Comparison of ENCODE assay signal across 8 mouse cellular contexts in the genomic region with DNA sequence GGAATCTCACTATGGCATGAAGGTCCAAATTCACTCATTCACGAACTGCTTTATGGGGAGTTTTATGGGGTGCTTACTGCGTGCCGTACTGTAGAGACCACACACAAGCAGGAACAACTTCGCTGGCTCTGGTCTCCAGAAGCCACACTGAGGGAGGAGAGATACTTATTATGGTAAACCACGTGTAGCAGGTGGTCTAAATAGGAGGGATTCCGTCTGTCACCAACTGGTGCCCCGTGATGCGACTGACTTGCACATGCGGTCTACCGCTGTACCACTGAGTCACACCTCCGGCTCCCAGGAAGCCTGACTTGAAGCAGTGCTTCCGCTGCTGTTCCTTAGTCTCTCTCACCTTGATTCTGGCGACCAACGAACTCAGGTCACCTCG. TPM values are rescaled to one million over a fixed set of nuclear protein-coding genes. Genes with fewer than 3 reads are reported as not detected.
DNase-seq lines count a peak whose midpoint lies in the region; ATAC-seq and TF ChIP-seq lines count a peak whose summit lies in the region.

No protein-coding gene starts in this region.

- WGBS in limb, embryonic 14.5 days, result 3% methylated on average over 15 of the region's 15 CpGs
- WGBS in midbrain, postnatal 0 days, result 1% methylated on average over 15 of the region's 15 CpGs

- peak; percentile 42 for DNase-seq in layer of hippocampus, adult 9-11 months
- no peak for DNase-seq in layer of hippocampus, postnatal 36 days
- DNase-seq in frontal cortex, postnatal 10 days (ENCODE audit: low spot score in 2 of 2), result peak; percentile 27 to 30
- DNase-seq in limb, embryonic 14.5 days (ENCODE audit: low spot score), result no peak
- DNase-seq in midbrain, postnatal 0 days (ENCODE audit: low spot score), result no peak
- peak; percentile 55 for DNase-seq in thymus, postnatal 14 days
- no peak for DNase-seq in urinary bladder, postnatal 36 days (ENCODE audit: low spot score in 2 of 2)

- peak overlapping the region; percentile 53 for H3K27ac ChIP-seq in bone marrow macrophage, adult 2 months (ENCODE audit: insufficient read depth, low read depth, low read length)
- peak overlapping the region; percentile 97; the same call in 1 of the 2 replicates for H3K27ac ChIP-seq in limb, embryonic 14.5 days (replicated peaks; ENCODE audit: low read depth, low read length)
- H3K27ac ChIP-seq in midbrain, postnatal 0 days (ENCODE audit: low read depth, low read length), result no peak overlapping the region

- H3K9me3 ChIP-seq in limb, embryonic 14.5 days (ENCODE audit: control insufficient read depth, low read length), result no peaks in the 10 kb centered on the region
- H3K9me3 ChIP-seq in midbrain, postnatal 0 days (ENCODE audit: low read length), result no peaks in the 10 kb centered on the region

- H3K4me1 ChIP-seq in bone marrow macrophage, adult 2 months (ENCODE audit: control insufficient read depth, insufficient read depth, low read length), result peaks cover 31% of the 10 kb centered on the region
- peaks cover 11% of the 10 kb centered on the region for H3K4me1 ChIP-seq in limb, embryonic 14.5 days (ENCODE audit: control insufficient read depth, insufficient read depth, low read length)
- peaks cover 3% of the 10 kb centered on the region; the same call in 1 of the 2 replicates for H3K4me1 ChIP-seq in midbrain, postnatal 0 days (ENCODE audit: insufficient read depth, low read length)

- peak overlapping the region; percentile 73 for H3K4me3 ChIP-seq in bone marrow macrophage, adult 2 months (ENCODE audit: insufficient read depth, low read length)
- H3K4me3 ChIP-seq in limb, embryonic 14.5 days (replicated peaks; ENCODE audit: low read length), result peak overlapping the region; percentile 85
- H3K4me3 ChIP-seq in midbrain, postnatal 0 days (ENCODE audit: low read depth, low read length), result peak overlapping the region; percentile 76

- peak overlapping the region; percentile 94 for H3K9ac ChIP-seq in limb, embryonic 14.5 days (ENCODE audit: low read depth, low read length, severe bottlenecking)
- peak overlapping the region; percentile 87 for H3K9ac ChIP-seq in midbrain, postnatal 0 days (replicated peaks; ENCODE audit: low read length, poor library complexity, severe bottlenecking)

- ATAC-seq in limb, embryonic 14.5 days (ENCODE audit: low FRiP score, low read depth), result peak; percentile 53
- ATAC-seq in midbrain, postnatal 0 days (ENCODE audit: low FRiP score), result peak; percentile 31

- no peaks in the 10 kb centered on the region for H3K36me3 ChIP-seq in limb, embryonic 14.5 days (ENCODE audit: control insufficient read depth, insufficient read depth, low read length)
- H3K36me3 ChIP-seq in midbrain, postnatal 0 days (ENCODE audit: insufficient read depth, low read length), result no peaks in the 10 kb centered on the region

- H3K4me2 ChIP-seq in limb, embryonic 14.5 days (replicated peaks; ENCODE audit: low read depth, low read length, severe bottlenecking), result peak overlapping the region; percentile 54
- peak overlapping the region; percentile 85 for H3K4me2 ChIP-seq in midbrain, postnatal 0 days (ENCODE audit: low read depth, low read length, poor library complexity, severe bottlenecking)

- no peak for TF ChIP-seq CTCF in bone marrow macrophage, adult 2 months (IDR thresholded peaks at IDR 0.05; ENCODE audit: low read depth, low read length)
- no peak for TF ChIP-seq CTCF in midbrain, postnatal 0 days (IDR thresholded peaks at IDR 0.05)

- H3K27me3 ChIP-seq in limb, embryonic 14.5 days (ENCODE audit: control insufficient read depth, insufficient read depth, low read length), result 0 out of 2 replicates have a peak, but pooled peaks cover 3% of the 10 kb centered on the region
- no peaks in the 10 kb centered on the region for H3K27me3 ChIP-seq in midbrain, postnatal 0 days (ENCODE audit: insufficient read depth, low read length)

- TF ChIP-seq POLR2A in bone marrow macrophage, adult 2 months (IDR thresholded peaks at IDR 0.05; ENCODE audit: borderline replicate concordance, low read depth, low read length), result no peak
- TF ChIP-seq POLR2A in limb, embryonic 14.5 days (IDR thresholded peaks at IDR 0.05; ENCODE audit: borderline replicate concordance, extremely low read depth, insufficient read depth, insufficient read length), result no peak

RNA-seq across cellular contexts. Expression of a gene that starts 1.0 kb away (rescaled TPM):
- total RNA-seq in layer of hippocampus, postnatal 36 days (2021), result 10 to 100 TPM; 17.8 to 19.0 TPM
- 18.8 and 22.0 TPM in 2 replicates for polyA plus RNA-seq in bone marrow macrophage, adult 2 months (2012; ENCODE audit: insufficient read depth, insufficient read length, missing spikeins)
- 28.7 and 29.5 TPM in 2 replicates for polyA plus RNA-seq in limb, embryonic 14.5 days (2012; rRNA removed)
- polyA plus RNA-seq in limb, embryonic 14.5 days (2014; fragmentation: Nextera tagmentation; extraction: Ambion mirVana), result 27.6 and 31.1 TPM in 2 replicates
- 31.4 and 31.7 TPM in 2 replicates for total RNA-seq in midbrain, postnatal 0 days (2014; rRNA removed)
- 10.1 TPM in 2 replicates for polyA plus RNA-seq in midbrain, postnatal 0 days (2015; fragmentation: Nextera tagmentation; extraction: Ambion mirVana)

Comparison
In these comparisons a context has a peak if more than half of its experiments do, and no peak if none do; other contexts are left out.
1. DNase-seq: peak in layer of hippocampus, adult 9-11 months (single experiment), frontal cortex, postnatal 10 days (2 of 2) and thymus, postnatal 14 days (single experiment); none in layer of hippocampus, postnatal 36 days (0 of 2), limb, embryonic 14.5 days (single experiment), midbrain, postnatal 0 days (single experiment) and urinary bladder, postnatal 36 days (0 of 2).
2. Peak in every context shown above with its lines, with median percentiles within 50 percentile points of each other: H3K4me3 ChIP-seq.